Mouse (Mus musculus): ENCODE results near the gene Dlgap1.

DNA sequence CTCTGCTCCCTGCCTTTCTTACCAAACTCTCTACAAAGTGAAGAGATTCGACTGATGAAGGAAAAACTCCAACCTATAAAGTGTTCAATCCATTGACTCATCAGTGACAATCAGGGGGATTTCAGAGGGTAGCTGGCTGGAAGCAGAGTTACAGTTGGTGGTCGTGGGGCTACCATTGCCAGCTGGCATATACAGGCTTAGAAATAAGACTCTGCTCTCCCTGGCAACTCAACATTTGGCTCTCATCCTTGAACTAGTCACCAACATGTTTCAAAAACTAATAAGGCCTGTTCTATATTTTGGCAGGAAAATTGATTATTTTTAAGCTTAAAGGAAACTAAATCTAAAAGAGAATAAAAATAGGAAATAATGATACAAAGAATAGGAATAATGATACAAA lies 333.8 kb downstream of the Dlgap1 start:
- TF ChIP-seq CTCF (IDR thresholded peaks at IDR 0.05; ENCODE audit: low read depth) (no peak), EP300 (IDR thresholded peaks at IDR 0.05; ENCODE audit: low read depth) (no peak)
